Mouse (Mus musculus) embryo, embryonic 11.5 days (tissue): Measurements from ENCODE around the gene Nucb2.
A peak's percentile ranks its signal among the peaks of the same experiment; 100 is the strongest.

Experiments used
- DNase-seq: peaks from one replicate; pipeline ENCODE4 v3.0.0-alpha.2; 2012; ENCODE audit warnings: low read depth, low spot score

Nucb2 gene

GRCm38 (mm10) chr7:116503879-116504817 is at the start of gene Nucb2:
Gene Nucb2 (plus strand): TSS chr7:116504369.
- DNase-seq = peak; percentile 96

DNA sequence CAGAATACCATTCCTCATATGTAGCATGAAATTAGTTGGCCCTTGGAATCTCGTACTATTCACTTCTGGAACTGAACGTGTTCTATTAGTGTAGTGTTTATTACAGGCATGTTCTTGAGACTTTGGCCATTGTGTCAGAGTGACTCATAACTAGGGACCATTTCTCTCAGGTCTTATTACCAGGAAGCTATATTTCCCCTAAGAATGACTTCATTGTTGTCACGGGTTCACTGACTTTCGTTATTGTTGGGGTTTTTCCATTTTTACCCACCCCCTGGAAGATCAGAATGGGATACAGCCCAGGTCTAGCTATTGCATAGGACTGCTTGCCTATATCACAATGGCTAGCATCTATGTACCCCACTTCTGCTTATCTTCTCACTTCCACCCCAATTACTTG is 47.2 kb upstream of the Nucb2 start:
- DNase-seq = no peak

DNA sequence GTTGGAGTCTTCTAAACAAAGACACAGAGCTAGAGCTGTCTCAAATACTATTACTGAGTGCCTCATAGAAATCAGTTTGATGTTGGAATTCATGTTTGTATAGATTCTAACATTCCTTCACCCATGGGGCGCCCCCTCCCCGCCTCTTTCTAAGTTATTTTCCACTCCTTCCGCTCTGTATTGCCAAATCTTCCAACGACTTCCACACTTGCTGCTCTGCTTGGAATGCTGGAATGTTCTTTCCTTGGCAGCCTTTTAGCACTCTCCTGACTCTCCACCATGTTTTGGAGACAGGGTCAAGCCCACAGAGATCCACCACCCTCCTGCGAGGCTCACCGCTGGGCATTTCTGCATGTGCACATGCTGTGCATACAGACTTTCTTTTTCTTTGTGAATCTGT is 46.8 kb upstream of the Nucb2 start:
- DNase-seq = no peak

DNA sequence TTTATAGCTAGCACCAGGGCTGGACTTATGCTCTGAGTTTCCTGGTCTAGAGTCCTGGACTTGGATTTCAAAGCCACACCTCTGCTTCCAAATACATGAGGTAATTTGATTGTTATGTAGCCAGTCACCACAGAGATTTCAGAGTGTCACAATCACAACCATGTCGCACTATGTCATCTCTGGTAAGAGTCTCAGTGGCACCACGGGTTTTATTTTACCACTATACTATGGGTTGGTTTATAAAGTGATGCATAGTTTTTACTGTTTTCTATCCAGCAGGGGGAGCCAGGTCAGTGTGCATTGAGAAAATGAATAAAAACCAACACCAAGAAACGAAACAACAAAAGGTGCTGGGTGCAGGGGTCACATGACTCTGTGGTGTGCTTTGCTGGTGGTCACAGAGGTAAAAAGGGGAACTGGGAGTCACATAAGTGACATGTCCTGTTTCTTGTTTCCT is 45.2 kb upstream of the Nucb2 start:
- peak; percentile 17 for DNase-seq

GRCm38 (mm10) chr7:116462114-116462513 is 42.1 kb upstream of the Nucb2 start:
- no peak for DNase-seq

GRCm38 (mm10) chr7:116475836-116476235 is 28.3 kb upstream of the Nucb2 start:
- no peak for DNase-seq

- DNase-seq = no peak
These were observed 27.9 kb upstream of the Nucb2 start for GRCm38 (mm10) chr7:116476264-116476663.

- no peak for DNase-seq
These were observed 21.1 kb upstream of the Nucb2 start for GRCm38 (mm10) chr7:116483106-116483505.

- DNase-seq = no peak
These were observed 20.4 kb upstream of the Nucb2 start for GRCm38 (mm10) chr7:116483782-116484181.

GRCm38 (mm10) chr7:116484213-116484612 is 20.0 kb upstream of the Nucb2 start:
- no peak for DNase-seq

DNA sequence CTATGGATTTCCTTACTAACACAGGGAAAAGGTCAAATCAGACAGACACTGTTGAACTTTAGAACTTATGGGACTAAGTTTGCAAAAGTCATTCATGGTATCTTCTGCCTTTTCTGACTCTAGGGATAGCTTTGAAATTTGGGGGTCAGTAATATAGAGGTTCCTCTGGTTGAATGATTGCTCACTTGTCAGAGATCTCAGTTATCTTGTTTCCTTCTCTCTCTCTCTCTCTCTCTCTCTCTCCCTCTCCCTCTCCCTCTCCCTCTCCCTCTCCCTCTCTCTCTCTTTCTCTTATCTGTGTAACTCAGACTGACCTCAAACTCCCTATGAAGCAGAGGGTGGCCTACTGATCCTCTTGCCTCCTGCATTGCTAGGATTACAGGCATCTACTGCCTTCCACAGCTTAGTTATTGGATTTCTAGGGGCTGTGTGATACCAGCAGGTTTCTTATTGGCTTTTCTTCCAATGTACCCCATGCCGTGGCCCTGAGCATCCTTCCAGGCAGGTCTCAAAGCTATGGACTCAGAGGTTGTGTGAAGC is 19.0 kb upstream of the Nucb2 start:
- no peak for DNase-seq

GRCm38 (mm10) chr7:116491113-116491512 is 13.1 kb upstream of the Nucb2 start:
- DNase-seq = no peak

- no peak for DNase-seq
These were observed 10.7 kb upstream of the Nucb2 start for GRCm38 (mm10) chr7:116493267-116494003.

GRCm38 (mm10) chr7:116494618-116495017 is 9.6 kb upstream of the Nucb2 start:
- DNase-seq = no peak

- no peak for DNase-seq
These were observed 7.4 kb upstream of the Nucb2 start for GRCm38 (mm10) chr7:116496760-116497159.

GRCm38 (mm10) chr7:116504818-116505170 is 625 bp downstream of the Nucb2 start:
- no peak for DNase-seq

GRCm38 (mm10) chr7:116514030-116514429 is 9.9 kb downstream of the Nucb2 start:
- DNase-seq = no peak

- no peak for DNase-seq
These were observed 10.4 kb downstream of the Nucb2 start for GRCm38 (mm10) chr7:116514546-116514945.

GRCm38 (mm10) chr7:116515059-116515458 is 10.9 kb downstream of the Nucb2 start:
- DNase-seq = no peak

DNA sequence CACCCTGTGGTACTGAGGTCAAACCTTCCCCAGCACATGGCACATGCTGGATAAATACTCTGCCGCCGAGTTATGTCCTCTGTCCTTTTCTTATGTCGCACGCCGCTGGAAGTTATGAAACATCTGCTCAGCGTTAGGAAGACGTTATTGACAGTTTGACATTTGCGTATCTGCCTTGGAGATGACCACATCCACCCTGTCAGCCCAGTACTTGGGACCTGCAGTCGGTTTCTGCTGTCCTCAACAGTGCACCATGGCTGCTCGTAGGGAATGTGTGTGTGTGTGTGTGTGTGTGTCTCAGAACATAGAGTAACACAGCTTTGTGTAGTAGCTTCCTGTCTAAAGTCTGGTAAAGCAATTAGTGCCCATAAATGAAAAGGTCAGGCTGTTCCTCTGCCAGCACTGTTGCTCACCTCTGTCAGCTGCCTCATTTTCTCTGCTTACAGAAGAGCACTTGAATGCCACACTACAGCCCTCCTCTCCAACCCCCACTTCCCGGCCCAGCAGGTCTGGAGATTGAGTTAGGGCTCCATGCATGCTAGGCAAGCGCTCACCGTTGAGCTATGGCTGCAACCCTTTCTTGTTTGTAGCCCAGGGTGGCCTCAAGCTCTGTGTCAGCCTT is 11.5 kb downstream of the Nucb2 start:
- DNase-seq = no peak

DNA sequence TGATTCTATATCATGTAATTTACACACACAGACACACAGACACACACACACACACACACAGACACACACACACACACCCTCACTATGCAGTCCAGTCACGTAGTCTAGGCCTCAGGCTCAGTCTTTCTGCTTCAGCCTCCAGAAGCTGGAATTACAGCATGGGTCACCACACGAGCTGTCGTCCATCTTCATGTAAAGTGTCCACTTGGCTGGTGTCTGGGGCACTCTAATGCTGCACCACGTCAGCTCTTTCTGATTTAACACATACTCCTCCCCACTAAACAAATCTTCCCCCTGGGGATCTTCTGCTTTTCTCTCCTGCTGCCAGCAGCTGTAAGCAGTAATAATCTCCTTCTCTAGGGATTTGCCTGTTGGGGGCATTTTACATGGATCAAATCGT is 13.1 kb downstream of the Nucb2 start:
- no peak for DNase-seq

DNA sequence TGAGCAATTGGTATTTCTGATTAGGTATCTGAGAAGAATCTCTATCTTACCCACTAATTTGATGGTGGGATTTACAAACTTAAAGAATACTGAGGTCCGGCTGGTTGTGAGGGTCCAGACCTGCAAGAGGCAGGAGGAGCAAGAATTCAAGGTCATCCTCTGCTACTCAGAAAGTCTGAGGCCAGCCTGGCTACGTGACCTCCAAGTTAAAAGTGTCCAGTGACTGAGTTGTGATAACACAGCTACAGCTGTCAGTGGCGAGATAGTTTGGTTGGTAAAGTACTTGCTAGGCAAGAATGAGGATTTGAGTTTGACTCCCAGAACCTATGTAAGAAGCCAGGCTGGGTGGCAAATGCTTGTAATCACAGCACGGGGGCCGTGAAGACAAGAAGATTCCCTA is 14.0 kb downstream of the Nucb2 start:
- DNase-seq = no peak
